Mouse (Mus musculus) bone marrow macrophage, adult 2 months (primary cell): ENCODE data around the gene Tmem167b.

Experiments used
- CTCF ChIP-seq: IDR thresholded peaks from 2 replicates; pipeline ENCODE4 v1.5.1; 2012; ENCODE audit warnings: low read depth, mild to moderate bottlenecking, low read length, moderate library complexity
- POLR2A ChIP-seq: IDR thresholded peaks from 2 replicates; pipeline ENCODE4 v1.6.1; 2012; ENCODE audit warnings: mild to moderate bottlenecking, low read depth, low read length, borderline replicate concordance

- TF ChIP-seq CTCF (no peak), POLR2A (no peak)
Measured at GRCm38 (mm10) chr3:108542299-108542698, 20.0 kb downstream of the Tmem167b start.
